Mouse (Mus musculus) liver, embryonic 12.5 days (tissue): ENCODE data around the gene Mogs. TPM values are rescaled to one million over a fixed set of nuclear protein-coding genes. Genes with fewer than 3 reads are reported as not detected.

Experiments used
- ATAC-seq: fragments of 200-750 bp; cut with Nextera tagmentation; 2 replicates; pipeline ENCODE4 v1.8.0; 2017; ENCODE audit warnings: moderate number of reproducible peaks, mild to moderate bottlenecking, moderate library complexity
- H3K27ac ChIP-seq: fragments of 300-500 bp; sonication (generic); 2 replicates; pipeline ENCODE4 v1.5.1; 2016; ENCODE audit warnings: mild to moderate bottlenecking
- H3K27me3 ChIP-seq: fragments of 300-500 bp; sonication (generic); replicated peaks from 2 replicates; pipeline ENCODE4 v1.6.1; 2016; ENCODE audit warnings: mild to moderate bottlenecking, moderate library complexity
- H3K36me3 ChIP-seq: fragments of 300-500 bp; sonication (generic); 2 replicates; pipeline ENCODE4 v1.6.1; 2016; ENCODE audit warnings: mild to moderate bottlenecking, moderate library complexity
- H3K4me1 ChIP-seq: fragments of 300-500 bp; sonication (generic); 2 replicates; pipeline ENCODE4 v1.6.1; 2016
- H3K4me2 ChIP-seq: fragments of 300-500 bp; sonication (generic); 2 replicates; pipeline ENCODE4 v1.6.1; 2016; ENCODE audit warnings: mild to moderate bottlenecking, moderate library complexity
- H3K4me3 ChIP-seq: fragments of 300-500 bp; sonication (generic); 2 replicates; pipeline ENCODE4 v1.5.1; 2016; ENCODE audit warnings: mild to moderate bottlenecking, moderate library complexity
- H3K9ac ChIP-seq: fragments of 300-500 bp; sonication (generic); 2 replicates; pipeline ENCODE4 v1.6.1; 2016; ENCODE audit warnings: mild to moderate bottlenecking, moderate library complexity
- H3K9me3 ChIP-seq: fragments of 300-500 bp; sonication (generic); replicated peaks from 2 replicates; pipeline ENCODE4 v1.6.1; 2016; ENCODE audit warnings: mild to moderate bottlenecking, moderate library complexity
- WGBS: fragments of 180-500 bp; shearing (Covaris S2); methylation state at CpG from one replicate; pipeline ENCODE4 v1.1.7; 2016; ENCODE audit not compliant: insufficient replicate concordance; 5-methylcytosine and 5-hydroxymethylcytosine counted together
- polyA plus RNA-seq: library from polyadenylated mRNA; unstranded; fragments of >200 nt; fragmentation: Nextera tagmentation; extraction: Ambion mirVana; gene quantifications from 2 replicates; pipeline ENCODE4 v1.2.1, GENCODE M21; 2016

Gene Mogs
- 83.5 and 86.9 TPM in 2 replicates for polyA plus RNA-seq

DNA sequence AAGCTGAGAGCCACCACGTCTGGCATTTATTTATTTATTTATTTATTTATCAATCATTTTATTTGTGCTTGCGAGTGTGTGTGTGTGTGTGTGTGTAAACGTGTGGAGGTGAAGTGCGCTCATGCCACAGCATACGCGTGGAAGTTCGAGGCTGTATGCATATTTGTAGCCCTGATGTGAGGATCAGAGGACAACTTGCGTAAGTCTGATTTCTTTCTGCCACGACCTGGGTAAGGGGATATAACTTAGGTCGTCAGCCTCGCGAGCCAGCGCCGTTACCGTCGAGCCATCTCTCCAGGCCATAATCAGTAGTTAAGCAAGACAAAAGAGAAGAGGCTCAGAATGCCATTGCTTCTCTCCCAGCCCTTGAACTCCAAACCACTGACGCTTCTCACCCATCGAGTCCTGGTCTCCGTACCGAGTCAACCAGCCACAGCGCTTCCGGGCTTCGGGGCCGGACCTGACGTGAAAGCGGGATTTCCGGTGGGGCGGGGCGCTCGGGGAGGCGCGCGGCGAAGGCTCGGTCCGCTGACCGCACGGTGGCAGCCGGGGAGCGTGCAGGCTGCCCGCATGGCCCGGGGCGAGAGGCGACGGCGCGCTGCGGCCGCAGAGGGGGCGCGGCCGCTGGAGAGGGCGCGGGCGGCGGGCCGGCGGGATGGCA, at the start of gene Mogs:
Gene Mogs, plus strand, starts transcription at position 486 of the 661 bp plus-strand sequence.
- 2% methylated on average over 56 of the region's 58 CpGs for WGBS
- H3K27me3 ChIP-seq: no peaks in the 10 kb centered on the region
- peak within 1 kb of the TSS; percentile 96 for H3K9ac ChIP-seq
- no peaks in the 10 kb centered on the region for H3K9me3 ChIP-seq
- H3K4me1 ChIP-seq: peaks cover 83% of the 10 kb centered on the region
- peak within 1 kb of the TSS; percentile 95 for H3K4me2 ChIP-seq
- ATAC-seq: peak; percentile 91
- peaks cover 48% of the 10 kb centered on the region for H3K36me3 ChIP-seq
- peak within 1 kb of the TSS; percentile 86 for H3K4me3 ChIP-seq
- H3K27ac ChIP-seq: peak within 1 kb of the TSS; percentile 88

DNA sequence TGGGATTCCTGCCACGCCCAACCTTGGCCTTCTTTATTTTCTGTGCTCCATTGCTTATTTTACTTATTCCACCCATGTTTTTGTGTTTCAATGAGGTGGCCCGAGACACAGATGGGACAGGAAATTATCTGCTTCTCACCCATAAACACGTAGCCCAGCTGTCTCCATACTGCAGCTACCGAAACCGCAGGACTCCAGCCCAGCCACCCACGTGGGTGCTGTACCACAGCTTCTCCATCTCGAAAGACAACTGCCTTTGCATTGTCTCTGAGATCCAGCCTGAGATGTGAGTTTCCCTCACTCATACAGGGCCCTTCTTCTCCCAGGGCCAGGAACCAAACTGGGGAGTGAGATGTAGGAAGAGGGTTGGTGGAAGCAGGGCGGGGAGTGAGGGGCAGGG, 49.3 kb upstream of the Mogs start:
- H3K4me1 ChIP-seq: peaks cover 27% of the 10 kb centered on the region
- no peak for ATAC-seq
- no peak overlapping the region for H3K9ac ChIP-seq
- no peak overlapping the region for H3K4me3 ChIP-seq
- H3K36me3 ChIP-seq: no peaks in the 10 kb centered on the region
- 39% methylated on average over 8 of the region's 8 CpGs for WGBS
- H3K9me3 ChIP-seq: no peaks in the 10 kb centered on the region
- no peak overlapping the region for H3K27ac ChIP-seq
- no peak overlapping the region for H3K4me2 ChIP-seq
- H3K27me3 ChIP-seq: peaks cover 100% of the 10 kb centered on the region

DNA sequence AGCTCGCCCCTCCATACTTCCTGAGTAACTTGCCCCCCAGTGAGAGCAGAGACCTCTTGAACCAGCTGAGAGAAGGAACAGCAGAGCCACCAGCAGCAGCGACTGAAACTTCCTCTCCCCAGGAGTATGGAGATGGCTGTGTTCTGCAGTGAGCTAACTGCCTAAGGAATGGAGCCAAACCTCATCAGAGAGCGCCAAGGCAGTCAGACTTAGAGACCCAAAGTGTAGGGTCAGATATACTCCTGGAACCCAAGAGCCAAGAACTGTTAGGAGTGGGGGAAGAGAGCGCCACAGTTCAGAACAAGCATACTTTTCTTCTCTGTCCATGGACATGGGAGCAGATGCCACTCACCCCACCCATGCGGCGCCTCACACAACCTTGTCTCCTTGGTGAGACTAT, 48.9 kb upstream of the Mogs start:
- Histone ChIP-seq H3K4me1 (peaks cover 32% of the 10 kb centered on the region), H3K4me3 (no peak overlapping the region), H3K27me3 (peaks cover 100% of the 10 kb centered on the region), H3K36me3 (no peaks in the 10 kb centered on the region), H3K9me3 (no peaks in the 10 kb centered on the region), H3K9ac (no peak overlapping the region), H3K4me2 (no peak overlapping the region), H3K27ac (no peak overlapping the region)
- no peak for ATAC-seq
- 27% methylated on average over 6 of the region's 6 CpGs for WGBS

DNA sequence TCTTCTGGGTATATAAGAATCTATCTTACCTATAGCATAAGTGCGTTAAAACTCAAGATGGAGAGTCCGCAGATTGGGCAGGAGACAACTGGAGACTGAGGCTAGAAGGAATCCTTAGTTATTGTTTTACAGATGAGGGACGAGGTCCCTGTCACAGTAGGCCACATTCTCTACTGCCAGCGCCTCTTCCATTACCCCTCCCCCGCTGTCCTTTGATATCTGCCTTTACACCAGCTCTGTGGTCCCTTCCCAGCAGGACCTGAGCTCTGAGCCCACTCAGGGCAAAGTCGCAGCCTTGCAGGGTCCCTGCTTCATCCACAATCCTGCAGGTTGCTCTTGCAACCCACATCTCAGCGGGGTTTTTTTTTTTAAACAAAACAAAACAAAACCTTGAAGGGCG, 47.1 kb upstream of the Mogs start:
- Histone ChIP-seq H3K9ac (no peak overlapping the region), H3K4me1 (peaks cover 33% of the 10 kb centered on the region), H3K36me3 (no peaks in the 10 kb centered on the region), H3K27ac (no peak overlapping the region), H3K4me3 (peak overlapping the region; percentile 32; the same call in 1 of the 2 replicates), H3K27me3 (peaks cover 100% of the 10 kb centered on the region), H3K9me3 (no peaks in the 10 kb centered on the region), H3K4me2 (peak overlapping the region; percentile 53)
- 11% methylated on average over 8 of the region's 8 CpGs for WGBS
- ATAC-seq: no peak

DNA sequence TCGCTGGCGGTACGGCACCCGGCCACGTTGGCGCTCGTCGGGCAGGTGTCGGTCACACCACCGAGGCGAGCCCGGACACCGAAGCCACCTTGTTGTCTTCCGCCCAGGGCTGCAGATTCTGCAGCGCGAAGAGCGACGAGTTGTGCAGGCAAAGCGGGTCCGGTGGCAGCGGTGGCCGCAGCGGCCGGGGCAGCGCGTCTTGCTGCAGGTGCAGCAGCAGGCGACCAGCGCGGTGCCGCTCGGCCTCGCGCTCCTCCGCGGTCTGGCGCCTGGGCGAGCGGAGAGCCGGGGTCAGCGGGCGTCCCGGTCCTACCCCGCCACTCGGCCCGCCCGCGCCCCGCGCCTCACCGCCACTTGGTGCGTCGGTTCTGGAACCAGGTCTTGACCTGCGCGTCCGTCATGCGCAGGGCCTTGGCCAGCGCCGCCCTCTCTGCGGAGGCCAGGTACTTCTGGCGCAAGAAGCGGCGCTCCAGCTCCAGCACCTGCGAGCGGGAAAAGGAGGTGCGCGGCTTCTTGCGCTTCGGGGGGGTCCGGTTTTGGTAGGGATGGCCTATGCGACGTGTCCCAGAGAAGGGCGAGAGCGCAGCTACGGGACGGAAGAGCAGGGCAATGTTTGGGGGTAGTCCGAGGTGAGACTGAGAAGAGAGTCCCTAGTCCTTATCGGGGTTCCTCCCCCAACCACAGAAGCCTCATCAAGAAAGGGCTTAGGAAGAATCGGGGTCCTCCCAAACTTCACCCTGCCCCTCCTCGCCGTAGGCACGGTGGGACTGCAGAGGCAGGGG, 46.4 kb upstream of the Mogs start:
- Histone ChIP-seq H3K27ac (no peak overlapping the region), H3K9ac (no peak overlapping the region; the same call in 1 of the 2 replicates), H3K27me3 (peaks cover 100% of the 10 kb centered on the region), H3K36me3 (no peaks in the 10 kb centered on the region), H3K4me3 (peak overlapping the region; percentile 32), H3K4me1 (peaks cover 33% of the 10 kb centered on the region), H3K4me2 (peak overlapping the region; percentile 53), H3K9me3 (no peaks in the 10 kb centered on the region)
- 2% methylated on average over 81 of the region's 81 CpGs for WGBS
- no peak for ATAC-seq

DNA sequence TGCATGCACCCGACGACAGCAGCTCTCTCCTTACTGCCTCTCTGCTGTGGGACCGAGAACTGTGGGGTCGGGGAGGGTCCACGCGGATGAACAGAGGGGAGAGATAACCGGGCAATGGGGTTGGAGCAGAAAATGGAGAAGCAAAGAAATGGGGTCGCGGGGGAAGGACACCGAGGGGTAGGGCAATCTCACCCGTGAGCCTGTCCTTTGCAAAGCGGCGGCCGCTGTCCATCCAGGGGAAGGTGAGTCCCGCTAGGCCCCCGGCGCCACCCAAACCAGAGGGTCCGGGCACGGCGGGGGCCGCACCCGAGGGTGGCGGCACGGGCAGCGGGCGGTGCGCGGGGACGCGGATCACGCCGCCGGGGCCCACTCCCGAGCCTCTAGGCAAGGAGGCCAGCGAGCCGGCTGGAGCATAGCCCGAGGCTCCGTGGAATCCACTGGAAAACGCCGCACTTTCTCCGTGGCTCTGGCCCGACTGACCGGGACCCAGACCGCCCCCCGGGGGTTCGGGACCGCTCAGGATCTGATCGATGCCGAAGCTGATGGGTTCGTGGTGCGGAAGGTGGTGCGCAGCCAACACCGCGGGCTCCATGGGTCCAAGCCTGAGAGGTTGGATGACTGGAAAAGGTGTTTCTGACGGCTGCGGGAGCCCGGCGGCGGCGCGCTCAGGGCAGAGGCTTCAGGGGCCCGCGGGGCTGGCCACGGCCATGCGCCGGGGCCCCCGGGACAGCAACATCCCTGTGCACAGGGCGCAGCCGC, 45.6 kb upstream of the Mogs start:
- peak overlapping the region; percentile 36 for H3K4me2 ChIP-seq
- 2% methylated on average over 69 of the region's 69 CpGs for WGBS

DNA sequence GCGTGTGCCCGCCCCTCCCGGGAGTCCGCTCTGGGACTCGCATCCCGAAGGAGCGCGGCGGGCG, 45.2 kb upstream of the Mogs start, which contains the start of gene Tlx2:
Gene Tlx2, minus strand, starts transcription at position 47 of the 64 bp plus-strand sequence.
- 1% methylated on average over 10 of the region's 10 CpGs for WGBS
- Histone ChIP-seq H3K27ac (no peak within 1 kb of the TSS), H3K4me3 (peak within 1 kb of the TSS; percentile 32), H3K9me3 (no peaks in the 10 kb centered on the region), H3K27me3 (peaks cover 100% of the 10 kb centered on the region), H3K36me3 (no peaks in the 10 kb centered on the region), H3K9ac (no peak within 1 kb of the TSS), H3K4me1 (peaks cover 33% of the 10 kb centered on the region), H3K4me2 (peak within 1 kb of the TSS; percentile 53)
- ATAC-seq: no peak

More for the DNA sequence above, 45.6 kb upstream of the Mogs start:
- no peak overlapping the region for H3K27ac ChIP-seq
- no peak overlapping the region for H3K9ac ChIP-seq
- H3K27me3 ChIP-seq: peaks cover 100% of the 10 kb centered on the region
- H3K36me3 ChIP-seq: no peaks in the 10 kb centered on the region
- H3K9me3 ChIP-seq: no peaks in the 10 kb centered on the region
- H3K4me3 ChIP-seq: peak overlapping the region; percentile 32
- peaks cover 33% of the 10 kb centered on the region for H3K4me1 ChIP-seq
- no peak for ATAC-seq

DNA sequence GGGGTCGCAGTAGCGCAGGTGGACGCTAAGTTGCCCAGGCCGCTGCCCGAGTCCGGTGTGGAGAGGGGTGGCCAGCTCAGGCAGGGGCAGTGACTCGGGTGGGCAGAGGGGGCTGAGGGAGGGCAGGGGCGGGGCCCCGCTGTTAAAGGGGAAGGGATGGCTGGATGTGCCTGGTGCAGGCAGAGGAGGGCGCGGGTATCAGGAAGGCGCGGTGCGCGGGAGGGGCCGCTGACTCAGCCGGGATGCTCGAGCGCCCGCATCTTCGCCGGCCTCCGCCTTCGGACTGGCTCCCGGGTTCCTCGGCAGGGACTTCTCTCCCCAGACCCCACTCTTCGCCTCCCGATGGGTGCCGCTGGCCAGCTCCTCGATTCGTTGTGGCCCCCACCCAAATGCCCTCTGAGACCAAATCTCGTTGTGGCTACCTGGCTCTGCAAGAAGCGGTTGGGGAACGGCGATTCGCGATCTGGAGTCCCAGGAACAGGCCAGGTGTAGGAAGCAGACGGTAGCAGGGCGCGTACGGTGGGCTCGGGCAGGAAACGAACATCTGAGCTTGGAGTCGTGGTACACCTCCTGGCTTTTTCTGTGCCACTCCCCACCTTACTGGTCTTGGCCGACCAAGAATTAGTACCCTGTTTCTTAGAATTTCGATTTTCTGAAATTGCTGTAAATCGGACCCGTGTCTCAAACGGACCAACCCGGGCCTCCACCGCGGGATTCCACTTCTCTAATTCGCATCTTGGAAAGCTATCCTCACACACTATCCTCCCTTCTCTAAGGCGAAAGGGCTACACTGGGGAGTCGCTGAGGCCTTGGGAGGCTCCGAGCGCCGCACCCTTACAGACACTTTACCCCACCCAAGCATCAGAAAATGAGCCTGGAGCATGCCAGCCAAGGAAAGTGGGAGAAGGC, 44.7 kb upstream of the Mogs start:
- 1% methylated on average over 56 of the region's 58 CpGs for WGBS
- Histone ChIP-seq H3K9ac (no peak overlapping the region), H3K4me2 (peak overlapping the region; percentile 36), H3K27me3 (peaks cover 100% of the 10 kb centered on the region), H3K4me3 (peak overlapping the region; percentile 32), H3K36me3 (no peaks in the 10 kb centered on the region), H3K4me1 (peaks cover 33% of the 10 kb centered on the region), H3K27ac (no peak overlapping the region), H3K9me3 (no peaks in the 10 kb centered on the region)
- ATAC-seq: no peak

DNA sequence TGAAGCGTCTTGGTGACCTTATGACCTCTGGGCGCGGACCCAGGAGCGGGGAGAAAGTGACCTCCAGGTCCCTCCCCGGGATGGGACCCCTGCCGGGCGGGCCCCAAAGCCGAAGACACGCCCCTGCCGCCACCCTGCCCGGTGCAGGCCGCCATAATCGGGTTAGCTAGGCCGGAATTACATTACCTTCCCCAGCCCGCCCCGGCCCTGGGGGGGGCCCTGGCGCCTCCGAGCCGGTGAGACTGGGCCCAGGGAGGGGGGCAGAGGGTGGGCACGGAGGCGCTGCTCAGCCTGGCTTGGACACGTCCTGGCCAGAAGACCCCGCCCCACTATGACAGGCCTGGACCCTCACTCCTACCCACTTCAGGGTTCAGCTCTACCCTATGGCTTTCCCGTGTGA, 44.1 kb upstream of the Mogs start:
- 2% methylated on average over 21 of the region's 24 CpGs for WGBS
- H3K9me3 ChIP-seq: no peaks in the 10 kb centered on the region
- H3K4me3 ChIP-seq: 0 out of 2 replicates have a peak overlapping the region, but pooled peaks have one; percentile 11
- no peaks in the 10 kb centered on the region for H3K36me3 ChIP-seq
- H3K9ac ChIP-seq: no peak overlapping the region
- H3K27ac ChIP-seq: no peak overlapping the region
- H3K4me2 ChIP-seq: peak overlapping the region; percentile 36
- peaks cover 33% of the 10 kb centered on the region for H3K4me1 ChIP-seq
- ATAC-seq: no peak
- peaks cover 100% of the 10 kb centered on the region for H3K27me3 ChIP-seq

DNA sequence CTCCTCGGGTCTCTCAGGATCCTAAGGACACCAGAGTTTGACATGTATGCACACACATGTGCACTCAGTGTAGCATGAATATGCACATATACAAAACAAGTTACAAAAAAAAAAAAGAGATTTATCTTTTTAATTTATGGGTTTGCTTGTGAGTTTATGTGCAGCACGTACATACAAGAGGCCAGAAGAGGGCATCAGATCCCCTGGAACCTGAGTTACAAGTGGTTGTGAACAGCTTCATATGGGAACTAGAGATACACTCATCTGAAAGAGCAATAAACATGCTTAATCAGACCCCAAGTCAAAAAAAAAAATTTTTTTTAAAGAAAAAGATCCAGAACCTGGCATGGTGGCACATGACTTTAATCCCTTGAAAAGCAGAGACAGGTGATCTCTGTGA, 40.3 kb upstream of the Mogs start:
- Histone ChIP-seq H3K4me3 (no peak overlapping the region), H3K27ac (no peak overlapping the region), H3K36me3 (peaks cover 6% of the 10 kb centered on the region), H3K9me3 (no peaks in the 10 kb centered on the region), H3K27me3 (peaks cover 76% of the 10 kb centered on the region), H3K4me1 (peaks cover 35% of the 10 kb centered on the region), H3K4me2 (no peak overlapping the region), H3K9ac (no peak overlapping the region)
- no peak for ATAC-seq
- 23% methylated on average over 2 of the region's 2 CpGs for whole genome bisulfite sequencing

DNA sequence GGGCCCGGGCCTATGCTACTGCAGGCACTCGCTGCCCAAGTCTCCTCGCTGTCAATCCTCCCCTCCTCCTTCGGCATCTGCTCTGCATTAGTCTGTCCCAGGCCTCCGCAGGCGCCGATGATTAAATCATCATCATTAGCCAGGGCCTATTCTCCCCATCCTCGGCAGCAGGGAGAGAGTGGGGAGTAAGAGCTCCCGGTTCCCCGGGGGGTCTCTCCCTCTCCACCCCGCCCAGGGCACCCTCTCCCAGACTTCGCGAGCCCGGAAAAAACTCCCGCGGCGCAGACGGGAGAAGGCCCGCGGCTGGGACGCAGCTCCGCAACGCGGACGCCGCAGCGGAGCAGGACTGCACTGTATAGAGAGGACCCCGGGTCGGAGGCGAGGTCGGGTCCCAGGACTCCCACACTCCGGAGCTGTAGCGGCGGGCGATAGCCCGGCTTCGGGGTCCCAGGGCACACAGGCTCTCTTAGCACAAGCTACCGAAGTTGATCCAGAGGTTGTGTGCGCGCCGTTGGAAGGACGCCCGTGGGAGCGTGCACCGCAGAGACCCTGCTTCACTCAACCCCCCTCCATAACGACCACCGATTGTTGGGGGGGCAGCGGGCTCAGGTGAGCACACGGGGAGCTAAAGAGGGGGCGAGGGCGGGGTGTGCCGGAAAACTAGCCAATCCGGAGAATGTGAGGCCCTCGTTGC, 37.5 kb upstream of the Mogs start, which contains the start of gene Pcgf1:
Gene Pcgf1, plus strand, starts transcription at position 240 of the 694 bp plus-strand sequence.
- peak within 1 kb of the TSS; percentile 85 for H3K27ac ChIP-seq
- H3K4me1 ChIP-seq: peaks cover 27% of the 10 kb centered on the region
- H3K9ac ChIP-seq: peak within 1 kb of the TSS; percentile 78
- under 1% methylated on average over 54 of the region's 54 CpGs for WGBS
- H3K9me3 ChIP-seq: no peaks in the 10 kb centered on the region
- H3K4me3 ChIP-seq: peak within 1 kb of the TSS; percentile 78
- H3K36me3 ChIP-seq: peaks cover 32% of the 10 kb centered on the region
- peak within 1 kb of the TSS; percentile 83 for H3K4me2 ChIP-seq
- H3K27me3 ChIP-seq: peaks cover 58% of the 10 kb centered on the region
- ATAC-seq: peak; percentile 56
